Mouse (Mus musculus) liver, adult 2 months (tissue): ENCODE measurements around the gene Ptgs2. TPM values are rescaled to one million over a fixed set of nuclear protein-coding genes. Genes with fewer than 3 reads are reported as not detected.

ENCODE experiments used
- DNase-seq: peaks from one replicate; pipeline ENCODE4 v3.0.0-alpha.2; 2011; ENCODE audit warnings: low read depth, low spot score; ENCODE audit errors: extremely low read depth
- H3K27ac ChIP-seq: fragments of 200-500 bp; replicated peaks from 2 replicates; pipeline ENCODE4 v1.5.1; 2012; ENCODE audit warnings: low read depth, mild to moderate bottlenecking, control low read depth, inconsistent platforms, low read length; ENCODE audit not compliant: insufficient read depth
- H3K27me3 ChIP-seq: fragments of 200-500 bp; 2 replicates; pipeline ENCODE4 v1.6.1; 2012; ENCODE audit warnings: mild to moderate bottlenecking, moderate library complexity, low read length, inconsistent platforms; ENCODE audit not compliant: control insufficient read depth, insufficient read depth
- H3K36me3 ChIP-seq: fragments of 200-500 bp; 2 replicates; pipeline ENCODE4 v1.6.1; 2012; ENCODE audit warnings: low read length, inconsistent platforms; ENCODE audit not compliant: control insufficient read depth, insufficient read depth
- H3K4me1 ChIP-seq: fragments of 200-500 bp; 2 replicates; pipeline ENCODE4 v1.6.1; 2011; ENCODE audit warnings: low read length; ENCODE audit not compliant: control insufficient read depth, insufficient read depth
- H3K4me3 ChIP-seq: fragments of 200-500 bp; 2 replicates; pipeline ENCODE4 v1.5.1; 2011; ENCODE audit warnings: low read depth, mild to moderate bottlenecking, control low read depth, low read length, moderate library complexity; ENCODE audit not compliant: insufficient read depth
- H3K79me2 ChIP-seq: fragments of 200-500 bp; 2 replicates; pipeline ENCODE4 v1.6.1; 2012; ENCODE audit warnings: inconsistent platforms, mild to moderate bottlenecking, low read length, moderate library complexity; ENCODE audit not compliant: control insufficient read depth, insufficient read depth
- H3K9ac ChIP-seq: fragments of 200-500 bp; 2 replicates; pipeline ENCODE4 v1.6.1; 2012; ENCODE audit warnings: low read depth, mild to moderate bottlenecking, control low read depth, inconsistent platforms, low read length
- CTCF ChIP-seq: fragments of 200-500 bp; IDR thresholded peaks from 2 replicates; pipeline ENCODE4 v1.5.1; 2011; ENCODE audit warnings: low read depth, low read length, control low read depth
- POLR2A ChIP-seq: fragments of 200-500 bp; IDR thresholded peaks from 2 replicates; pipeline ENCODE4 v1.6.1; 2011; ENCODE audit warnings: low read length, control low read depth; ENCODE audit not compliant: insufficient read depth; ENCODE audit errors: extremely low read depth
- WGBS: fragments of 180-500 bp; shearing (Covaris S2); methylation state at CpG from one replicate; pipeline ENCODE4 v1.1.7; 2018; 5-methylcytosine and 5-hydroxymethylcytosine counted together
- polyA plus RNA-seq: library from polyadenylated mRNA; depleted of rRNA; stranded (reverse); fragments of >200 nt; gene quantifications from 2 replicates; pipeline ENCODE4 v1.2.3, GENCODE M21; 2012
- total RNA-seq: library from RNA; depleted of rRNA; stranded (reverse); fragments of >200 nt; gene quantifications from 2 replicates; pipeline ENCODE4 v1.2.3, GENCODE M21; 2014

Gene Ptgs2
- total and polyA plus RNA-seq, 2 experiments: not detected

- no peaks in the 10 kb centered on the region for H3K27me3 ChIP-seq
- TF ChIP-seq POLR2A (no peak), CTCF (no peak)
- H3K36me3 ChIP-seq: no peaks in the 10 kb centered on the region
- 64% methylated on average over 1 of the region's 1 CpGs for WGBS
- DNase-seq: no peak
- no peak overlapping the region for H3K27ac ChIP-seq
- H3K79me2 ChIP-seq: no peaks in the 10 kb centered on the region
- no peak overlapping the region for H3K9ac ChIP-seq
- H3K4me1 ChIP-seq: no peaks in the 10 kb centered on the region
- H3K4me3 ChIP-seq: no peak overlapping the region
These were observed 9.6 kb upstream of the Ptgs2 start for GRCm38 (mm10) chr1:150090229-150090628.

- H3K9ac ChIP-seq: no peak overlapping the region
- H3K4me3 ChIP-seq: no peak overlapping the region
- H3K79me2 ChIP-seq: no peaks in the 10 kb centered on the region
- WGBS: 89% methylated on average over 2 of the region's 2 CpGs
- DNase-seq: no peak
- H3K4me1 ChIP-seq: no peaks in the 10 kb centered on the region; the same call in 1 of the 2 replicates
- H3K36me3 ChIP-seq: no peaks in the 10 kb centered on the region
- no peaks in the 10 kb centered on the region; the same call in 1 of the 2 replicates for H3K27me3 ChIP-seq
- TF ChIP-seq POLR2A (no peak), CTCF (no peak)
- H3K27ac ChIP-seq: no peak overlapping the region
These were observed 2.8 kb upstream of the Ptgs2 start for GRCm38 (mm10) chr1:150097036-150097435.

- TF ChIP-seq CTCF: no peak
- TF ChIP-seq POLR2A: no peak
- no peak overlapping the region for H3K27ac ChIP-seq
- 60% methylated on average over 1 of the region's 1 CpGs for WGBS
These were observed 2.1 kb upstream of the Ptgs2 start for GRCm38 (mm10) chr1:150097721-150098120.

GRCm38 (mm10) chr1:150099374-150099773 is 457 bp upstream of the Ptgs2 start:
- WGBS: 6% methylated on average over 9 of the region's 9 CpGs
- TF ChIP-seq POLR2A (no peak), CTCF (no peak)
- no peak overlapping the region for H3K9ac ChIP-seq

More at GRCm38 (mm10) chr1:150097721-150098120, 2.1 kb upstream of the Ptgs2 start:
- Histone ChIP-seq H3K4me1 (no peaks in the 10 kb centered on the region; the same call in 1 of the 2 replicates), H3K9ac (no peak overlapping the region), H3K79me2 (no peaks in the 10 kb centered on the region), H3K4me3 (no peak overlapping the region), H3K27me3 (no peaks in the 10 kb centered on the region; the same call in 1 of the 2 replicates), H3K36me3 (no peaks in the 10 kb centered on the region)
- DNase-seq: no peak

GRCm38 (mm10) chr1:150104228-150104720 is 4.4 kb downstream of the Ptgs2 start:
- Histone ChIP-seq H3K4me3 (no peak overlapping the region), H3K9ac (no peak overlapping the region), H3K36me3 (no peaks in the 10 kb centered on the region), H3K4me1 (no peaks in the 10 kb centered on the region), H3K27ac (no peak overlapping the region), H3K79me2 (no peaks in the 10 kb centered on the region), H3K27me3 (no peaks in the 10 kb centered on the region; the same call in 1 of the 2 replicates)
- WGBS: 82% methylated on average over 6 of the region's 6 CpGs
- no peak for DNase-seq
- no peak for TF ChIP-seq CTCF
- no peak for TF ChIP-seq POLR2A

More at GRCm38 (mm10) chr1:150099374-150099773, 457 bp upstream of the Ptgs2 start:
- DNase-seq: no peak
- Histone ChIP-seq H3K79me2 (no peaks in the 10 kb centered on the region), H3K27me3 (no peaks in the 10 kb centered on the region; the same call in 1 of the 2 replicates), H3K36me3 (no peaks in the 10 kb centered on the region), H3K4me3 (no peak overlapping the region), H3K4me1 (no peaks in the 10 kb centered on the region; the same call in 1 of the 2 replicates), H3K27ac (no peak overlapping the region)

GRCm38 (mm10) chr1:150106736-150107135 is 6.9 kb downstream of the Ptgs2 start:
- H3K79me2 ChIP-seq: no peaks in the 10 kb centered on the region
- TF ChIP-seq CTCF (no peak), POLR2A (no peak)
- 85% methylated on average over 7 of the region's 7 CpGs for WGBS
- no peak for DNase-seq
- H3K4me3 ChIP-seq: no peak overlapping the region
- H3K27ac ChIP-seq: no peak overlapping the region
- no peak overlapping the region for H3K9ac ChIP-seq
- H3K4me1 ChIP-seq: no peaks in the 10 kb centered on the region
- H3K36me3 ChIP-seq: no peaks in the 10 kb centered on the region
- H3K27me3 ChIP-seq: no peaks in the 10 kb centered on the region; the same call in 1 of the 2 replicates
